Mouse (Mus musculus) myocyte (in vitro differentiated cells): ENCODE data around the gene Dock1. TPM values are rescaled to one million over a fixed set of nuclear protein-coding genes. Genes with fewer than 3 reads are reported as not detected.

Source experiments
- H3K27me3 ChIP-seq: one replicate; pipeline ENCODE4 v1.6.1; 2011; ENCODE audit not compliant: control insufficient read depth, insufficient read depth, insufficient read length
- H3K36me3 ChIP-seq: one replicate; pipeline ENCODE4 v1.6.1; 2011; ENCODE audit not compliant: control insufficient read depth, insufficient read depth
- H3K4me2 ChIP-seq: one replicate; pipeline ENCODE4 v1.6.1; 2011; ENCODE audit warnings: low read depth, control low read depth
- H3K4me3 ChIP-seq: one replicate; pipeline ENCODE4 v1.5.1; 2011; ENCODE audit warnings: mild to moderate bottlenecking, control low read depth, moderate library complexity
- H3K79me2 ChIP-seq: one replicate; pipeline ENCODE4 v1.6.1; 2011; ENCODE audit not compliant: control insufficient read depth, insufficient read depth
- H3ac ChIP-seq: one replicate; pipeline ENCODE4 v1.6.1; 2011; ENCODE audit not compliant: control insufficient read depth, insufficient read length
- CEBPB ChIP-seq: IDR thresholded peaks from 2 replicates; pipeline ENCODE4 v1.6.1; 2011; ENCODE audit warnings: mild to moderate bottlenecking, moderate library complexity; ENCODE audit not compliant: poor library complexity, insufficient read depth, severe bottlenecking
- E2F4 ChIP-seq: IDR thresholded peaks from one replicate; pipeline ENCODE4 v1.6.1; 2011; ENCODE audit warnings: mild to moderate bottlenecking, control low read depth, moderate library complexity; ENCODE audit not compliant: insufficient read depth
- MAX ChIP-seq: IDR thresholded peaks from one replicate; pipeline ENCODE4 v1.6.1; 2011; ENCODE audit warnings: low read depth, mild to moderate bottlenecking, control low read depth
- MYOD1 ChIP-seq, 3 experiments: IDR thresholded peaks; one replicate each; pipeline ENCODE4 v1.6.1; 2011; ENCODE audit warnings: control low read depth in 2 of 3, low read depth in 2 of 3, mild to moderate bottlenecking in 2 of 3, moderate library complexity in 1 of 3; ENCODE audit not compliant: insufficient read length in 2 of 3, control insufficient read depth in 1 of 3
- MYOG ChIP-seq, 3 experiments: IDR thresholded peaks; one replicate each; pipeline ENCODE4 v1.6.1; 2011; ENCODE audit warnings: control low read depth in 2 of 3, low read depth in 2 of 3, mild to moderate bottlenecking in 2 of 3; ENCODE audit not compliant: insufficient read length in 2 of 3, control insufficient read depth in 1 of 3, insufficient read depth in 1 of 3
- POLR2A ChIP-seq: IDR thresholded peaks from one replicate; pipeline ENCODE4 v1.6.1; 2011; ENCODE audit warnings: low read depth, mild to moderate bottlenecking, control low read depth, moderate library complexity; ENCODE audit not compliant: insufficient read length
- POLR2AphosphoS2 ChIP-seq: IDR thresholded peaks from one replicate; pipeline ENCODE4 v1.6.1; 2011; ENCODE audit warnings: low read depth, control low read depth; ENCODE audit not compliant: insufficient read length
- REST ChIP-seq: IDR thresholded peaks from one replicate; pipeline ENCODE4 v1.6.1; 2011; ENCODE audit warnings: mild to moderate bottlenecking, control low read depth, moderate library complexity; ENCODE audit not compliant: insufficient read depth, insufficient read length
- SRF ChIP-seq: IDR thresholded peaks from one replicate; pipeline ENCODE4 v1.6.1; 2011; ENCODE audit warnings: low read depth; ENCODE audit not compliant: control insufficient read depth, insufficient read length
- TCF12 ChIP-seq: IDR thresholded peaks from one replicate; pipeline ENCODE4 v1.6.1; 2011; ENCODE audit warnings: mild to moderate bottlenecking, control low read depth; ENCODE audit not compliant: poor library complexity, insufficient read depth, severe bottlenecking
- TCF3 ChIP-seq: IDR thresholded peaks from one replicate; pipeline ENCODE4 v1.6.1; 2011; ENCODE audit warnings: low read depth, control low read depth; ENCODE audit not compliant: insufficient read length
- USF1 ChIP-seq: IDR thresholded peaks from one replicate; pipeline ENCODE4 v1.6.1; 2011; ENCODE audit warnings: low read depth, mild to moderate bottlenecking, control low read depth, moderate library complexity
- polyA plus RNA-seq: library from polyadenylated mRNA; unstranded; fragments of >200 nt; fragmentation: generic; extraction: Trizol; gene quantifications from one replicate; pipeline ENCODE4 v1.2.1, GENCODE M21; 2012; ENCODE audit warnings: missing spikeins

The Dock1 gene
- polyA plus RNA-seq, 1 experiment = 6.2 TPM

- no peak overlapping the region for H3ac ChIP-seq
- H3K4me3 ChIP-seq = no peak overlapping the region
- no peaks in the 10 kb centered on the region for H3K79me2 ChIP-seq
- H3K27me3 ChIP-seq = no peaks in the 10 kb centered on the region
- H3K36me3 ChIP-seq = no peaks in the 10 kb centered on the region
- H3K4me2 ChIP-seq = no peak overlapping the region
- TF ChIP-seq REST = no peak
- TF ChIP-seq POLR2AphosphoS2 = no peak
- TF ChIP-seq TCF3 = no peak
- no peak for TF ChIP-seq MAX
- TF ChIP-seq MYOG (IDR thresholded peaks at IDR 0.05; ENCODE audit: control insufficient read depth in 1 of 3, insufficient read depth in 1 of 3, insufficient read length in 2 of 3, low read depth in 2 of 3) = no peak
Observed at GRCm38 (mm10) chr7:134665642-134666282, 4.7 kb upstream of the Dock1 start.

GRCm38 (mm10) chr7:134667271-134667702 is 3.2 kb upstream of the Dock1 start:
- no peak overlapping the region for H3ac ChIP-seq
- peaks cover 13% of the 10 kb centered on the region for H3K79me2 ChIP-seq
- no peak overlapping the region for H3K4me3 ChIP-seq
- TF ChIP-seq E2F4 (no peak), MAX (no peak), MYOD1 (IDR thresholded peaks at IDR 0.05; ENCODE audit: control insufficient read depth in 1 of 3, insufficient read length in 2 of 3, low read depth in 2 of 3) (peak in 1 of 3 experiments; percentile 65), POLR2A (no peak), CEBPB (no peak), REST (no peak), TCF12 (peak; percentile 18), MYOG (IDR thresholded peaks at IDR 0.05; ENCODE audit: control insufficient read depth in 1 of 3, insufficient read depth in 1 of 3, insufficient read length in 2 of 3, low read depth in 2 of 3) (peak in 1 of 3 experiments; percentile 63), TCF3 (no peak), SRF (no peak), POLR2AphosphoS2 (no peak), USF1 (no peak)
- no peak overlapping the region for H3K4me2 ChIP-seq
- H3K36me3 ChIP-seq = no peaks in the 10 kb centered on the region
- H3K27me3 ChIP-seq = no peaks in the 10 kb centered on the region

- Histone ChIP-seq H3K36me3 (no peaks in the 10 kb centered on the region), H3K27me3 (no peaks in the 10 kb centered on the region), H3K4me3 (peak overlapping the region; percentile 46), H3K4me2 (peak overlapping the region; percentile 60), H3ac (peak overlapping the region; percentile 88), H3K79me2 (peaks cover 36% of the 10 kb centered on the region)
- TF ChIP-seq TCF12 (no peak), MYOG (IDR thresholded peaks at IDR 0.05; ENCODE audit: control insufficient read depth in 1 of 3, insufficient read depth in 1 of 3, insufficient read length in 2 of 3, low read depth in 2 of 3) (no peak), SRF (no peak), POLR2A (no peak), POLR2AphosphoS2 (no peak), MAX (no peak)
Observed at GRCm38 (mm10) chr7:134669474-134670311, 761 bp upstream of the Dock1 start.

- H3K4me2 ChIP-seq = peak overlapping the region; percentile 90
- peak overlapping the region; percentile 88 for H3ac ChIP-seq
- TF ChIP-seq POLR2A (no peak), CEBPB (no peak), SRF (no peak)
Observed at GRCm38 (mm10) chr7:134671003-134671461, 578 bp downstream of the Dock1 start.

GRCm38 (mm10) chr7:134671467-134671901 is 1.0 kb downstream of the Dock1 start:
- TF ChIP-seq TCF12 = no peak
- no peak for TF ChIP-seq POLR2AphosphoS2
- no peak for TF ChIP-seq MAX
- no peak for TF ChIP-seq CEBPB
- no peak for TF ChIP-seq E2F4
- TF ChIP-seq SRF = no peak
- TF ChIP-seq MYOD1 (IDR thresholded peaks at IDR 0.05; ENCODE audit: control insufficient read depth in 1 of 3, insufficient read length in 2 of 3, low read depth in 2 of 3) = no peak
- TF ChIP-seq TCF3 = no peak
- TF ChIP-seq USF1 = no peak
- no peak for TF ChIP-seq POLR2A
- TF ChIP-seq REST = no peak
- no peak for TF ChIP-seq MYOG (IDR thresholded peaks at IDR 0.05; ENCODE audit: control insufficient read depth in 1 of 3, insufficient read depth in 1 of 3, insufficient read length in 2 of 3, low read depth in 2 of 3)
- Histone ChIP-seq H3K4me2 (peak overlapping the region; percentile 90), H3K36me3 (no peaks in the 10 kb centered on the region), H3K79me2 (peaks cover 43% of the 10 kb centered on the region), H3K4me3 (peak overlapping the region; percentile 46), H3K27me3 (no peaks in the 10 kb centered on the region), H3ac (peak overlapping the region; percentile 88)

More at GRCm38 (mm10) chr7:134671003-134671461, 578 bp downstream of the Dock1 start:
- H3K4me3 ChIP-seq = peak overlapping the region; percentile 46
- H3K36me3 ChIP-seq = no peaks in the 10 kb centered on the region
- no peaks in the 10 kb centered on the region for H3K27me3 ChIP-seq
- peaks cover 43% of the 10 kb centered on the region for H3K79me2 ChIP-seq
